Mouse (Mus musculus) MEL (cell line): ENCODE measurements around the gene Gm21060.
"Not testable (repeated sequence)": the region's sequence is repeated elsewhere in the genome, so short reads cannot be mapped to it uniquely, and the experiment has no call there.

ENCODE experiments used
- CHD1 ChIP-seq: IDR thresholded peaks from 2 replicates; pipeline ENCODE4 v1.6.1; 2012; ENCODE audit warnings: low read depth, mild to moderate bottlenecking, inconsistent platforms, low read length, improper control_type of control experiment
- CTCF ChIP-seq, 3 experiments: IDR thresholded peaks in 2 of 3; conservative IDR thresholded peaks in 1 of 3; 2 replicates each; pipeline ENCODE4 v1.5.1; 2011 to 2012; ENCODE audit warnings: low read length in 3 of 3, low read depth in 2 of 3, mild to moderate bottlenecking in 2 of 3, improper control_type of control experiment in 1 of 3, inconsistent platforms in 1 of 3, mixed read lengths in 1 of 3, moderate library complexity in 1 of 3; ENCODE audit not compliant: control insufficient read depth in 1 of 3, insufficient read depth in 1 of 3, poor library complexity in 1 of 3, severe bottlenecking in 1 of 3
- E2F4 ChIP-seq: IDR thresholded peaks from 2 replicates; pipeline ENCODE4 v1.6.1; 2011; ENCODE audit warnings: low read depth, low read length, improper control_type of control experiment, borderline replicate concordance
- EP300 ChIP-seq, 2 experiments: IDR thresholded peaks; 2 replicates each; pipeline ENCODE4 v1.6.1; 2011; ENCODE audit warnings: improper control_type of control experiment in 2 of 2, low read length in 2 of 2, low read depth in 1 of 2, mild to moderate bottlenecking in 1 of 2
- GATA1 ChIP-seq: IDR thresholded peaks from 2 replicates; pipeline ENCODE4 v1.6.1; 2011; ENCODE audit warnings: low read depth, low read length, improper control_type of control experiment

DNA sequence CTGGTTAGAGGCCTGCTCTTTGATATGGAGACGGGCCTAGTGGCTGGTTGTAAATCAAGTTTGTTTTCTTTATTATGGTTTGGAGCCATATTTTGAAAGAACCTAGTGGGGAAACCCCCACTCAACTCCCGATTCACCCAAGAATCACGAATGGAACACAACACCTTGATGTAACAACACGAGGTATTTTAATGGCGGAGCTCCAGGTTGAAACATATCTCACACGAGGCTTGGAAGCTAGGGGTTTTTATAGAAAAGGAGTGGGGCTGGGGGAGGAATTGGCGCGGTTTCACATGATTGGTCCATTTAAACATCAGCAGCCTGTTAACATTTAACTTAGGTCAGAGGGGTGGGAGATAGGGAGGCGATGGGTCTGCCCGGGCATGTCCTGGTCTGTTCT is 15.5 kb upstream of the Gm21060 start:
- TF ChIP-seq CHD1; CTCF (IDR thresholded peaks at IDR 0.05 in 2 of 3, conservative IDR thresholded peaks at IDR 0.05 in 1 of 3; ENCODE audit: control insufficient read depth in 1 of 3, insufficient read depth in 1 of 3, low read depth in 2 of 3, low read length in 3 of 3, poor library complexity in 1 of 3, severe bottlenecking in 1 of 3); E2F4; EP300 (IDR thresholded peaks at IDR 0.05; ENCODE audit: low read depth in 1 of 2, low read length in 2 of 2); GATA1: not testable (repeated sequence)
